Mouse (Mus musculus) stomach, adult 2 months (tissue): ENCODE measurements around the gene Clcnka. TPM values are rescaled to one million over a fixed set of nuclear protein-coding genes. Genes with fewer than 3 reads are reported as not detected.

ENCODE experiments used
- polyA plus RNA-seq: library from polyadenylated mRNA; depleted of rRNA; stranded (reverse); fragments of >200 nt; gene quantifications from 2 replicates; pipeline ENCODE4 v1.2.3, GENCODE M21; 2012; rRNA removed

Clcnka gene
- 0.11 TPM in 1 of 2 replicates, not detected in the other for polyA plus RNA-seq

GRCm38 (mm10) chr4:141398545-141398944 is at the start of gene Clcnka:
Gene Clcnka (minus strand): TSS chr4:141398724.

GRCm38 (mm10) chr4:141444451-141445327 is 46.2 kb upstream of the Clcnka start, which contains the start of gene Zbtb17:
Gene Zbtb17 (plus strand): TSS chr4:141444654.

GRCm38 (mm10) chr4:141435974-141436373 is 37.5 kb upstream of the Clcnka start, which contains the start of gene Srarp:
Gene Srarp (minus strand): TSS chr4:141436105.

GRCm38 (mm10) chr4:141420192-141420829 is 21.8 kb upstream of the Clcnka start, which contains the start of gene Hspb7:
Gene Hspb7 (plus strand): TSS chr4:141420779.

GRCm38 (mm10) chr4:141415924-141416323 is 17.4 kb upstream of the Clcnka start, which contains the start of gene Clcnkb:
Gene Clcnkb (minus strand): TSS chr4:141416014.

GRCm38 (mm10) chr4:141367997-141368791 is 30.3 kb downstream of the Clcnka start, which contains the start of gene Fam131c:
Gene Fam131c (plus strand): TSS chr4:141368220.

Other genes with a start within 250 kb of the Clcnka start
- 0.45 and 0.58 TPM in 2 replicates for gene Rsg1, start 184.8 kb downstream of the Clcnka start, polyA plus RNA-seq
- gene Arhgef19, start 159.2 kb downstream of the Clcnka start, polyA plus RNA-seq: 16.2 and 17.3 TPM in 2 replicates
- 17.6 and 18.6 TPM in 2 replicates for gene Epha2, start 97.5 kb downstream of the Clcnka start, polyA plus RNA-seq
- gene Fam131c, start 30.5 kb downstream of the Clcnka start, polyA plus RNA-seq: 9.8 and 15.2 TPM in 2 replicates
- gene Clcnkb, start 17.3 kb upstream of the Clcnka start, polyA plus RNA-seq: not detected in 2 replicates
- gene Hspb7, start 22.1 kb upstream of the Clcnka start, polyA plus RNA-seq: 24.8 and 33.0 TPM in 2 replicates
- gene Srarp, start 37.4 kb upstream of the Clcnka start, polyA plus RNA-seq: 0.25 and 1.2 TPM in 2 replicates
- 22.0 and 26.1 TPM in 2 replicates for gene Zbtb17, start 45.9 kb upstream of the Clcnka start, polyA plus RNA-seq
- 18.2 and 19.4 TPM in 2 replicates for gene Spen, start 139.9 kb upstream of the Clcnka start, polyA plus RNA-seq
- 34.8 and 41.5 TPM in 2 replicates for gene Fblim1, start 207.4 kb upstream of the Clcnka start, polyA plus RNA-seq
- gene Tmem82, start 219.9 kb upstream of the Clcnka start, polyA plus RNA-seq: 4.4 and 5.6 TPM in 2 replicates
- 5.9 and 10.0 TPM in 2 replicates for gene Slc25a34, start 225.1 kb upstream of the Clcnka start, polyA plus RNA-seq